Mouse (Mus musculus): Measurements from ENCODE around the gene Acot5. TPM values are rescaled to one million over a fixed set of nuclear protein-coding genes. Genes with fewer than 3 reads are reported as not detected.
"Not testable (repeated sequence)": the region's sequence is repeated elsewhere in the genome, so short reads cannot be mapped to it uniquely, and the experiment has no call there.

Gene Acot5
- total RNA-seq, 2 experiments from 2014 or later = 5.1 to 5.3 TPM

GRCm38 (mm10) chr12:84053173-84053572 is 16.0 kb upstream of the Acot5 start:
- no peak for DNase-seq (ENCODE audit: low spot score in 2 of 2)
- intact Hi-C loops (cut with DNase I) = loop anchor here (10.0 kb wide), 1 partner anchor 338 kb away; no protein-coding TSS in a partner anchor

DNA sequence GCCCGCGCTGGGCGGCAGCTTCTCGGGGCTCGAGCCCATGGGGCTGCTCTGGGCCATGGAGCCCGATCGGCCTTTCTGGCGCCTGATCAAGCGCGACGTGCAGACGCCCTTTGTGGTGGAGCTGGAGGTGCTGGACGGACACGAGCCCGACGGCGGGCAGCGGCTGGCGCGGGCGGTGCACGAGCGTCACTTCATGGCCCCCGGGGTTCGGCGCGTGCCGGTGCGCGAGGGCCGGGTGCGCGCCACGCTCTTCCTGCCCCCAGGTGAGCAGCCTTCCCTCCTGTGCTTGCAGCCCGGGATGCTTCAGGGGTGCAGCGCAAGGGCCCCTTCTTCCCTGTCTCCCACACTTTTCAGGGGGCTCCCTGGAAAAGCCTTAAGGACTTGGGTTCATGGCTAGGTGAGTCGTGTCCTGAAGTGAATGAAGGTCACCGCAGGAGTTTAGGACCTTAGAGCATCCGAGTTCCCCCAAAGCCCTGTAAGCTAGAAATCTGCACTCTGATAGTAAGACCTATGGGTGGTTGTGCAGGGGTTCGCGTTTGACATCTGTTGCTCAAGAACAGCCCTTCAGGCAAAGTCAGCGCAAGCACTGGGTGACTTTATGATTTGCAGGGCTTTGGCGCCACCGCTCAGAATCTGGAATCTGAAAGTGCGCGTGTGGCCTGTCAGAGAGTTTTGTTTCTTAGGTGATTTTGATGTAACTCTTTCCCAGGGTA is 15.3 kb upstream of the Acot5 start:
- DNase-seq (ENCODE audit: low spot score in 2 of 2) = peak in 1 of 2 experiments; percentile 45
- intact Hi-C loops (cut with DNase I) = loop anchor here (10.0 kb wide), 1 partner anchor 339 kb away; no protein-coding TSS in a partner anchor

- intact Hi-C loops (cut with DNase I) = loop anchor here (5.0 kb wide), 1 partner anchor 89 kb away; no protein-coding TSS in a partner anchor
- peak in 1 of 2 experiments; percentile 52 for DNase-seq (ENCODE audit: low spot score in 2 of 2)
These were observed 8.2 kb upstream of the Acot5 start for GRCm38 (mm10) chr12:84060946-84061345.

- no peak for DNase-seq (ENCODE audit: low spot score in 2 of 2)
- intact Hi-C loops (cut with DNase I) = loop anchor here (5.0 kb wide), 1 partner anchor 90 kb away; no protein-coding TSS in a partner anchor
These were observed 6.8 kb upstream of the Acot5 start for GRCm38 (mm10) chr12:84062336-84062735.

DNA sequence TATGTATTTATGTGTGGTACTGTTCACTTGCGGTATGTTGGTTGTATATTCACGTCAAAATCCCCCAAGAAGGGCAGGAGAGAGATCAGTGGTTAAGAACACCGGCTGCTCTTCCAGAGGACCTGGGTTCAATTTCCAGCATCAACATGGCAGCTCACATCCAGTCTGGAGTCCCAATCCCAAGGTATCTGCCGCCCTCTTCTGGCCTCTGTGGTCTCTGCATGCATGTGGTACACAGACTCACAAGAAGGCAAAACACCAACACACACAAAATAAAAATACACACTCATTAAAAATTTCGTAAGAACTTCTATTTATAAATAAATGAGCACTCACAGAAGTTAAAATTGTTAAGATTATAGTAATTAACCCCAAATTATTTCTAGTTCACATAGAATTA is 5.9 kb upstream of the Acot5 start:
- no peak for DNase-seq (ENCODE audit: low spot score in 2 of 2)
- intact Hi-C loops (cut with DNase I) = loop anchor here (5.0 kb wide), 1 partner anchor 91 kb away; no protein-coding TSS in a partner anchor

- DNase-seq (ENCODE audit: low spot score in 2 of 2) = no peak
- intact Hi-C loops (cut with DNase I) = loop anchor here (5.0 kb wide), 1 partner anchor 92 kb away; no protein-coding TSS in a partner anchor
These were observed 5.3 kb upstream of the Acot5 start for GRCm38 (mm10) chr12:84063833-84064232.

DNA sequence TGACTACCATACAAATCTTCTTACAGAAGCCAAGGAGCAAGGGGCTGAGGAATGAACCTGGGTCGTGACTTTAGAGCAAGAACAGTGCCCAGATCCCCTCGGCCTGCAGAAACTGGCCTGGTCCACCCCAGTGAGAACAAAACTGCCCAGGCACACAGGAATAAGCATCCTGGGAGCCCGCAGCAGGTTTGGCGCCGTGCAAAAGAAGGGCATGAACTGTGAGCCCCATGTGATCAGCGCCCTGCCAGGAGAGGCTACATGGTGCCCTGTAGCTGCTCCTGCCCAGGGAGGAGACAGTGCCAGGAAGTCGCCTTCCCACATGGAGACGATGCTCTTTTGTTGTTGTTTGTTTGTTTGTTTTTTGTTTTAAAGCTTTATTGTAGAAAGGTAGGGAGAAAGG is 4.5 kb upstream of the Acot5 start:
- intact Hi-C loops (cut with DNase I) = loop anchor here (5.0 kb wide), 1 partner anchor 92 kb away; no protein-coding TSS in a partner anchor

DNA sequence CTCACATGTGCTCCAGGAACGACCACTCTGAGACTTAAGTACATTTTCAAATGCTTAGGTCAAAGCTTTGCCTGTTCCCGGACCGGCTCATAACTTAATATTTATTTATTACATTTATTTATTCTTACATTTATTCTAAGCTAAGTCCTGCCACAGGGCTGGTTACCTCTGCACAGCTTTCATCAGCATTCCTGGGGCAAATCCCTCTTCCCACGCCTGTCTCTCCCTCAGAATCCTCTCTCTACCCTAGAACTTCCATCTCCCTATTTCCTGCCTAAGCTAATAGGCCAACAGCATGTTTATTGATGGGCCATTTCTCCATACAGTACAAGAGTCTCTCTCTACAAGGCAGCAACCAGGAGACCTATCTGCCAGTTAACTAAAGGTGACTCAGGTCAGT is 1.4 kb upstream of the Acot5 start:
- intact Hi-C loops (cut with DNase I) = no loop called here
- no peak for DNase-seq (ENCODE audit: low spot score in 2 of 2)

More for the DNA sequence above, 4.5 kb upstream of the Acot5 start:
- no peak for DNase-seq (ENCODE audit: low spot score in 2 of 2)

DNA sequence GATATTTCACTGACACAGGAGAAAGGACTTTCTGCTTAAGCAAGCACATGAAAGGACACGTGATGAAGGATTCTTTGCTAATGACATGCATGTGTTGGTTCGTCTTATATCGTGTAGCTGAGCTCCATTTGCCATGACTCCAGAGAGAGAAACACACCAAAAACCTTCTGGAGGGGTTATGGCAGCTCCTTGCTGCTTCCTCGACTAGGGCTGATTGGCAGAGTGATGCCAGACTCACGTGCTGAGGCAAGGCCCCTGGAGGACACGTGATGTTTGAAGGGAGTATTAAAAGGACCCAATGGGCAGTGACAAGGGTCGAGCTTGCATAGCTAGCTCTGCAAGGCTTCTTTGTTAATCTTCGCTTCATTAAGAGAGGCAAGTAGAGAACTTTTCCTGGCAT is 829 bp upstream of the Acot5 start:
- no peak for DNase-seq (ENCODE audit: low spot score in 2 of 2)
- intact Hi-C loops (cut with DNase I) = no loop called here

- peak; percentile 21 to 28 for DNase-seq (ENCODE audit: low spot score in 2 of 2)
- intact Hi-C loops (cut with DNase I) = not testable (repeated sequence)
These were observed 457 bp downstream of the Acot5 start for GRCm38 (mm10) chr12:84069582-84069981.

- peak; percentile 43 to 65 for DNase-seq (ENCODE audit: low spot score in 2 of 2)
- intact Hi-C loops (cut with DNase I) = no loop called here
These were observed 2.6 kb downstream of the Acot5 start for GRCm38 (mm10) chr12:84071696-84072095.

DNA sequence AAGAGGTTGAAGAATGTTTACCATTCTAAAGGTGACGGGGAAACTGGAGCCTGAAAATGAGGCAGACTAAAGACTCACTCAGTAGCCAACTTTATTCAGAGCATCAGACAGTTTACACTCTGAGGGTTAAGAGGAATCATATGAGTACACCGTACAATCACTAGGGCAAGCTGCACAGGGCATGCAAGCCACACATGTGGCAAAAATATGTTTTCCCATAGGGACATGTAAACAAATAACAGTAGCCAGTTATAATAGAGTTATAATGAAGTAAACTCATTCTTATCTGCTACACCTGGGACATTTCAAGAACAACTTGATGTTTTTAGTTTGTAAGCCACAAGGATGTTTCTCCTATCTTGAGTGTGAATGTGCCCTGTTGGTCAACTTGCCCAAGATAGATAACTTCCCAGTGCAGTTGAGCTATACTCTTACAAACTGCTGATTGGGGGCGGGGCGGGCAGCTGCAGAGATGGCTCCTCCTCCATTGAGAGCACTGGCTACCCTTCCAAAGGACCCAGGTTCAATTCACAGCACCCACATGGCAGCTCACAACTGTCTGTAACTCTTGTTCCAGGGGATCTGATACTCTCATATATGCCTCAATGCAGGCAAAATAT is 8.4 kb downstream of the Acot5 start:
- no peak for DNase-seq (ENCODE audit: low spot score in 2 of 2)
- intact Hi-C loops (cut with DNase I) = no loop called here

DNA sequence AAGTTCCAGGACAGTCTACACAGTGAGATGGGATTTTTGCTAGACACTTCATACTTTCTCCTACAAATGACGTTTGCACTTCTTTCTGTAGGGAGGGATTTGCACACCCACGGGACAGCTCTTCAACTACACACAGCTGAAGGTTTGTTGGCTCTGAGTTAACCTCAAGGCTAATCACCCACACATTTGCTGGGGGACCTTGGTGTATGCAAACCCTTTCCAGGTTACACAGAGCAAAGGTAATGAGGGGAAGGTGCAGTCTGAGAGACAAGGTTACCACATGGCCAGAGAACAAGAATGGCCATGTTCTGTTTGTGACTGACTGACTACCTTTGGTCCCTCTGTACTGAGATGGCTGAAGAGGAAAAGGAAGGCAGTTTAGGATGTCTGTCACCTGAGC is 14.7 kb downstream of the Acot5 start:
- no peak for DNase-seq (ENCODE audit: low spot score in 2 of 2)
- intact Hi-C loops (cut with DNase I) = no loop called here

DNA sequence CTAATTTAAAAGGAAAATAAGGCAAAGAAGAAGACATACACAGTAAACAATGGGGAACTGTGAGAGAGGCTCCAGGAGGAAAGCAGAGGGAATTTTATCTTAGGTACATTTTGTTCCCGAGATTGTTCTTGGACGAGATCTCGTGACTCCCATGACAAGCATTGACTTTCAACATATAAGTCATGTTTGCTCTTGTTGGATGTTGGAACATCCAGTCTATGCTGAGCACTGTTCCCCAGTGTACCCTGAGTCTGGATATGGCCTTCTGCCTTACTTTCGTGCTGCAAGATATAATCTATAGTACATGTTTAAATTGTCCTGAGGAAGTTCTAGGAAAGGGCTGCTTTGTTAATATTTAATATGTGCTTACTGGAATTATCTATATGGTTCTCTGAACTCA is 15.5 kb downstream of the Acot5 start:
- DNase-seq (ENCODE audit: low spot score in 2 of 2) = no peak
- intact Hi-C loops (cut with DNase I) = no loop called here

- intact Hi-C loops (cut with DNase I); DNase-seq (ENCODE audit: low spot score in 2 of 2): not testable (repeated sequence)
These were observed 25.5 kb downstream of the Acot5 start for GRCm38 (mm10) chr12:84094666-84095065.

DNA sequence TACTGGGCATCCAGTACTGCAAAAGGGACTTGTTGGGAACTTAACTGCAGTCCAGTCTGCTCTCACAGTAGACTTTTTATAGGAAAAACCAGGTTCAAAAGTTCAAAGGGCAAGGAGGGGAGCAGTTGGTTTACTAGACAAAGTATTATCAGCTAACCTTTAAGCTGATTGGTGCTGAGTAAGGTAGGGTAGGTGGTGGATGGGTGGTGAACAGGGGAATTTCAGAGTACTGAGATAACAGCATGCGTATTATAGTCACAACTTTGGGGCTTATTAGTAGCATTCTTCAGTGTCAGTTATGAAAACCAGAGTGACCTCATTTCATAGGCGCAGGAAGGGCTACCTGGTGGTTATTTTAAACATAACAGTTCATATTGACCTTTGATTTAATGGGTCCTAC is 30.5 kb downstream of the Acot5 start:
- intact Hi-C loops (cut with DNase I) = no loop called here

DNA sequence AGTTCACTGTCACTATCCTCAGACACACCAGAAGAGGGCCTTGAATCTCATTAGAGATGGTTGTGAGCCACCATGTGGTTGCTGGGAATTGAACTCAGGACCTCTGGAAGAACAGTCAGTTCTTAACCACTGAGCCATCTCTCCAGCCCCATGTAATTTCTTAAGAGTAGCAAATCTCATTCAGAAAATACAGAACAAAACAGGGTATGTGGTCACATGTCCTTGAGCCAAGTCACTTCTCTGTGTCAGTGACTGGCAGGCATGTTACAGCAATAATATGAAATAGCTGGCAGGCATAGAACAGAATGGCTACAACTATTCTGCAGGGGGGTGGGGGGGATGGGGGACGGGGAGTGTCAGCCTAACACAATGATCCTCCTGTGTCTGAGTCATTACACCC is 30.9 kb downstream of the Acot5 start:
- intact Hi-C loops (cut with DNase I) = no loop called here
- no peak for DNase-seq (ENCODE audit: low spot score in 2 of 2)

More for the DNA sequence above, 30.5 kb downstream of the Acot5 start:
- no peak for DNase-seq (ENCODE audit: low spot score in 2 of 2)

DNA sequence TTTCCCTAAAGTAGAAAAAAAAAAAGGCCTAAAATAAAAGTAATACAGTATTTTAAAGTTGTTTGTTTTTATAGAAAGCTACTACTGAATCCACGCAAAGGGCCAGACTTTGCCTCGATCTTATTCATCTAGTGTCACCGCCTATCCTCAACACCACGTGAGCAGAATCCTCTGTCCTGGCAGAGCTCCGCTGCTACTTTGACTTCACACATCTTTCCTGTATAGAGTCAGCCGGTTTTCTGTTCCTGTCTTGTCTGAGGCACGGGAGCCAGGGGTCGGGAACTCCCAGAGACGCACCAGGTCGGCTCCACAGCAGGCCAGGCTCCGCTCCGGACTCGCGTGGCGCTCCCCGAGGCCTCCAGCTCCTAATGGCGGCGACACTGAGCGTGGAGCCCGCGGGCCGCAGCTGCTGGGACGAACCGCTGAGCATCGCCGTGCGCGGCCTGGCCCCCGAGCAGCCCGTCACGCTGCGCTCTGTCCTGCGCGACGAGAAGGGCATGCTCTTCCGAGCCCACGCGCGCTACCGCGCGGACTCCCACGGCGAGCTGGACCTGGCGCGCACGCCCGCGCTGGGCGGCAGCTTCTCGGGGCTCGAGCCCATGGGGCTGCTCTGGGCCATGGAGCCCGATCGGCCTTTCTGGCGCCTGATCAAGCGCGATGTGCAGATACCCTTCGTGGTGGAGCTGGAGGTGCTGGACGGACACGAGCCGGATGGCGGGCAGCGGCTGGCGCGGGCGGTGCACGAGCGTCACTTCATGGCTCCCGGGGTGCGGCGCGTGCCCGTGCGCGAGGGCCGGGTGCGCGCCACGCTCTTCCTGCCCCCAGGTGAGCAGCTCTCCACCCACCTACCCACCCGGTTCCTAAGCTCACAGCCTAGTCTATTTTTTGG is 31.7 kb downstream of the Acot5 start, which contains the start of gene Acot6:
Gene Acot6 (plus strand): TSS at position 51 of the 889 bp plus-strand sequence.
- intact Hi-C loops (cut with DNase I) = not testable (repeated sequence)
- DNase-seq (ENCODE audit: low spot score in 2 of 2) = peak; percentile 29 to 44

- intact Hi-C loops (cut with DNase I) = no loop called here
- no peak for DNase-seq (ENCODE audit: low spot score in 2 of 2)
These were observed 32.3 kb downstream of the Acot5 start for GRCm38 (mm10) chr12:84101493-84101845.

DNA sequence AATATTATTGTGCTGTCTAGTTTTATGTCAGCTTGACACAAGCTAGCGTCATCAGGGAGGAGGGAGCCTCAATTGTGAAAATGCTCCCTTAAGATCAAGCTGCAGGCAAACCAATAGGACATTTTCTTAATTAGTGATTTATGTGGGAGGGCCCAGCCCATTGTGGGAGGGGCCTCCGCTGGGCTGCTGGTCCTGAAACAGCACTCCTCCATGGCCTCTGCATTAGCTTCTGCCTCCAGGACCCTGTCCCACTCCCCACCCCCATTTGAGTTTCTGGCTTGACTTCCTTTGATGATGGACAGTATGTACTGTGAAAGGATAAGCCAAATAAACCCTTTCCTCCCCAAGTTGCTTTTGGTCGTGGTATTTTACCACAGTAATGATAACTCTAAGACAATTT is 37.9 kb downstream of the Acot5 start:
- intact Hi-C loops (cut with DNase I) = no loop called here
- no peak for DNase-seq (ENCODE audit: low spot score in 2 of 2)

Measured in left cerebral cortex, postnatal 14 days (tissue).